Mouse (Mus musculus) intestine, postnatal 0 days (tissue): ENCODE data around the gene Casp9. TPM values are rescaled to one million over a fixed set of nuclear protein-coding genes. Genes with fewer than 3 reads are reported as not detected.

Experiments used
- ATAC-seq: fragments of 200-750 bp; cut with Nextera tagmentation; 2 replicates; pipeline ENCODE4 v1.8.0; 2017; ENCODE audit warnings: mild to moderate bottlenecking, moderate TSS enrichment, moderate library complexity
- H3K27ac ChIP-seq: fragments of 300-500 bp; sonication (generic); 2 replicates; pipeline ENCODE4 v1.5.1; 2014; ENCODE audit warnings: mild to moderate bottlenecking, low read depth, low read length, moderate library complexity
- H3K27me3 ChIP-seq: fragments of 300-500 bp; sonication (generic); replicated peaks from 2 replicates; pipeline ENCODE4 v1.6.1; 2014; ENCODE audit warnings: low read length, mixed read lengths; ENCODE audit not compliant: control insufficient read depth, insufficient read depth
- H3K36me3 ChIP-seq: fragments of 300-500 bp; sonication (generic); 2 replicates; pipeline ENCODE4 v1.6.1; 2014; ENCODE audit warnings: mild to moderate bottlenecking, moderate library complexity; ENCODE audit not compliant: control insufficient read depth, insufficient read depth
- H3K4me1 ChIP-seq: fragments of 300-500 bp; sonication (generic); replicated peaks from 2 replicates; pipeline ENCODE4 v1.6.1; 2014; ENCODE audit warnings: antibody characterized with exemption, low read length, mixed read lengths; ENCODE audit not compliant: control insufficient read depth, insufficient read depth
- H3K4me2 ChIP-seq: fragments of 300-500 bp; sonication (generic); replicated peaks from 2 replicates; pipeline ENCODE4 v1.6.1; 2014; ENCODE audit warnings: low read depth, mild to moderate bottlenecking, moderate library complexity
- H3K4me3 ChIP-seq: fragments of 300-500 bp; sonication (generic); 2 replicates; pipeline ENCODE4 v1.5.1; 2014; ENCODE audit warnings: low read depth, low read length
- H3K9ac ChIP-seq: fragments of 300-500 bp; sonication (generic); 2 replicates; pipeline ENCODE4 v1.6.1; 2014; ENCODE audit warnings: mild to moderate bottlenecking, low read depth, low read length
- H3K9me3 ChIP-seq: fragments of 300-500 bp; sonication (generic); 2 replicates; pipeline ENCODE4 v1.6.1; 2016; ENCODE audit warnings: mixed run types; ENCODE audit not compliant: control insufficient read depth
- CTCF ChIP-seq: sonication (generic); IDR thresholded peaks from 2 replicates; pipeline ENCODE4 v1.5.1; 2016; ENCODE audit warnings: low read depth, mild to moderate bottlenecking, control low read depth, antibody characterized with exemption, moderate library complexity
- WGBS: fragments of 180-500 bp; shearing (Covaris S2); extraction: QIAGEN DNeasy Blood & Tissue Kit; methylation state at CpG from one replicate; pipeline ENCODE4 v1.1.7; 2014; 5-methylcytosine and 5-hydroxymethylcytosine counted together
- polyA plus RNA-seq: library from polyadenylated mRNA; unstranded; fragments of >200 nt; fragmentation: Nextera tagmentation; extraction: Ambion mirVana; gene quantifications from 2 replicates; pipeline ENCODE4 v1.2.1, GENCODE M21; 2015

Casp9 gene
- polyA plus RNA-seq, 1 experiment from 2014 or later = 13.4 TPM

GRCm38 (mm10) chr4:141755375-141755930 is 38.0 kb upstream of the Casp9 start:
- Histone ChIP-seq H3K4me3 (no peak overlapping the region), H3K36me3 (peaks cover 14% of the 10 kb centered on the region; the same call in 1 of the 2 replicates), H3K9me3 (no peaks in the 10 kb centered on the region), H3K4me2 (no peak overlapping the region), H3K27me3 (no peaks in the 10 kb centered on the region), H3K4me1 (no peaks in the 10 kb centered on the region), H3K9ac (no peak overlapping the region), H3K27ac (no peak overlapping the region)
- no peak for TF ChIP-seq CTCF
- ATAC-seq = no peak
- WGBS = 88% methylated on average over 19 of the region's 19 CpGs

DNA sequence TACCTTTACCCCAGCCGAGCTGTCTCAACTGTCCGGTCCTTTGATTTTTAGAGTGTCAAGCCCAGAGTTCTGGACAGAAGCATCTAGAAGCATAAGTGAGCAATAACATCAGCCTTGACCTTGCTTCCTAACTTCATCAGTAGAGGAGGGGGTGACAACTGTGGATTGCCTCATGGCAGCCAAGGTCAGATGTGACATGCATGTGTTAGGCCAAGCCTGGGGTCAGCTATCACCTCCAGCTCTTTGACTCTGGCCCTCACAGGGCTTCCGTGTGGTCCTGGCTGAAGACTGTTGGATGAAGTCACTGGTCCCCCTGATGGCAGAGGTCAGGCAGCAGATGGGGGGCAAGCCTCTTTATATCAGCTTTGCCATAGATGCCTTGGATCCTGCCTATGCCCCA is 36.3 kb upstream of the Casp9 start:
- Histone ChIP-seq H3K4me3 (no peak overlapping the region), H3K9ac (no peak overlapping the region), H3K4me1 (no peaks in the 10 kb centered on the region), H3K27ac (no peak overlapping the region), H3K27me3 (no peaks in the 10 kb centered on the region), H3K36me3 (peaks cover 20% of the 10 kb centered on the region), H3K4me2 (no peak overlapping the region), H3K9me3 (no peaks in the 10 kb centered on the region)
- TF ChIP-seq CTCF = no peak
- ATAC-seq = no peak
- 89% methylated on average over 3 of the region's 3 CpGs for WGBS

GRCm38 (mm10) chr4:141758874-141759542 is 34.4 kb upstream of the Casp9 start:
- no peak for TF ChIP-seq CTCF
- Histone ChIP-seq H3K4me3 (no peak overlapping the region), H3K36me3 (peaks cover 38% of the 10 kb centered on the region), H3K4me2 (no peak overlapping the region), H3K9me3 (no peaks in the 10 kb centered on the region), H3K4me1 (no peaks in the 10 kb centered on the region), H3K27me3 (no peaks in the 10 kb centered on the region), H3K27ac (no peak overlapping the region), H3K9ac (no peak overlapping the region)
- 60% methylated on average over 6 of the region's 6 CpGs for WGBS
- no peak for ATAC-seq

DNA sequence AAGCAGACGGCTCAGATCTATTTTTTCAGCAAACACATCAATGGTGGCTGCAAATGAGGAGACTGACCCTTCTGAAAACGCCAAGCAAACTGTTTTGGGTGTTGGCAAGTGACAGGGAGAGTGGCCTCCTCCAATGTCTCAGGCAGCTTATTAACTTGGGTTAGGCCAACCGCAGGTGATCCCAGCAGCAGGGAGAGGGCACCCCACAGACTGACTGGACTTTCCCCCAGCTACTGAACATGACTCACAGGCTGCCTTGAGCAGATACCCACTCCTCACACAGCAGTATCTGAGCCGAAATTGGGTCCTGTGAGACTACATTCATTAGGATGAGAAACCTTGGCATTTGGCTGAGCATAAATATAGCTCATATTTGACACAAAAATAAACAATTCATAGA is 32.5 kb upstream of the Casp9 start:
- no peak for ATAC-seq
- WGBS = 51% methylated on average over 4 of the region's 4 CpGs
- no peak for TF ChIP-seq CTCF

DNA sequence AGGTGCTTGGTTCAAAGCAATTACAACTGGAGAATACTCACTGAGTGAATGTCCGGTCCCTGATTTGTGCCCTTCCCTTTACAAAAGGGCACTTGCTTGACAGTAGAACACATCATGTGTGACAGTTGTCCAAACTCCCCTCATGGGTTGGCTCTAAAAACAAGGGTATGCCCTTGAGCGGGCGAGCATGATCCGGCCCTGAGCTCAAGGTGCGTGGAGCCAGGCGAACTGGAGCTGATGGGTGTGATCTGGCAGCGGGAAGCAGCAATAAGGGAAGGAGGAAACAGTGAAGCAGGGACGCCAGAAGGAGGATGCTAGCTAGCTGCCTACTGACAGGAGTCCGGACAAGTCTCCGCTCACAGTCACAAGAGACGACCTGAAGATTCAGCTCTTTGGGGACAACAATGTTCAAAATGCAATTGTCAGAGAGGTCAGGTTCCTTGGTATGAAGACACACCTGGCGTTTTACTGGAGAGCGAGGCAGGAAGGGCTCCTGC is 31.3 kb upstream of the Casp9 start:
- WGBS = 91% methylated on average over 13 of the region's 13 CpGs

More for the DNA sequence above, 32.5 kb upstream of the Casp9 start:
- H3K4me2 ChIP-seq = no peak overlapping the region
- H3K9me3 ChIP-seq = no peaks in the 10 kb centered on the region
- H3K27ac ChIP-seq = no peak overlapping the region
- H3K9ac ChIP-seq = no peak overlapping the region
- no peak overlapping the region for H3K4me3 ChIP-seq
- H3K27me3 ChIP-seq = no peaks in the 10 kb centered on the region
- no peaks in the 10 kb centered on the region for H3K4me1 ChIP-seq
- peaks cover 53% of the 10 kb centered on the region for H3K36me3 ChIP-seq

GRCm38 (mm10) chr4:141763476-141763875 is 29.9 kb upstream of the Casp9 start:
- Histone ChIP-seq H3K9ac (no peak overlapping the region), H3K9me3 (no peaks in the 10 kb centered on the region), H3K4me3 (no peak overlapping the region), H3K4me1 (no peaks in the 10 kb centered on the region), H3K27me3 (no peaks in the 10 kb centered on the region), H3K36me3 (peaks cover 63% of the 10 kb centered on the region), H3K4me2 (no peak overlapping the region), H3K27ac (no peak overlapping the region; the same call in 1 of the 2 replicates)
- ATAC-seq = no peak
- WGBS = 82% methylated on average over 12 of the region's 12 CpGs
- TF ChIP-seq CTCF = no peak

More for the DNA sequence above, 31.3 kb upstream of the Casp9 start:
- ATAC-seq = no peak
- Histone ChIP-seq H3K36me3 (peaks cover 58% of the 10 kb centered on the region), H3K27ac (no peak overlapping the region), H3K27me3 (no peaks in the 10 kb centered on the region), H3K4me3 (no peak overlapping the region), H3K4me1 (no peaks in the 10 kb centered on the region), H3K9me3 (no peaks in the 10 kb centered on the region), H3K9ac (no peak overlapping the region), H3K4me2 (no peak overlapping the region)
- no peak for TF ChIP-seq CTCF
